ENCODE assay signal across 31 mouse cellular contexts in genomic region chr9:24157208-24157607, GRCm38 (mm10). TPM values are rescaled to one million over a fixed set of nuclear protein-coding genes. Genes with fewer than 3 reads are reported as not detected.
DNase-seq lines count a peak whose midpoint lies in the region; ATAC-seq and TF ChIP-seq lines count a peak whose summit lies in the region.
"Had no signal": no experiment of that assay in that cellular context is flagged by ENCODE, and none has a peak within 500 bp of the region (broad histone marks: within the 10 kb centered on the region; RNA-seq: fewer than 3 reads in every experiment).

No protein-coding gene starts in this region.

- H3K4me1 ChIP-seq in forebrain, embryonic 14.5 days (ENCODE audit: control insufficient read depth, insufficient read depth, low read length): no peaks in the 10 kb centered on the region
- H3K4me1 ChIP-seq in forebrain, embryonic 11.5 days (replicated peaks; ENCODE audit: control insufficient read depth, insufficient read depth, low read length): no peaks in the 10 kb centered on the region
- no peaks in the 10 kb centered on the region for H3K4me1 ChIP-seq in midbrain, postnatal 0 days (ENCODE audit: insufficient read depth, low read length)
- H3K4me1 ChIP-seq in midbrain, embryonic 14.5 days (ENCODE audit: control insufficient read depth, insufficient read depth, low read length): no peaks in the 10 kb centered on the region
- H3K4me1 ChIP-seq in forebrain, postnatal 0 days (ENCODE audit: insufficient read depth): no peaks in the 10 kb centered on the region
- H3K4me1 ChIP-seq: embryonic facial prominence, embryonic 15.5 days; heart, embryonic 13.5 days had no signal

- no peak overlapping the region for H3K4me3 ChIP-seq in forebrain, embryonic 14.5 days (ENCODE audit: low read depth, low read length)
- H3K4me3 ChIP-seq in forebrain, embryonic 11.5 days (ENCODE audit: low read depth, low read length): no peak overlapping the region
- H3K4me3 ChIP-seq in midbrain, postnatal 0 days (ENCODE audit: low read depth, low read length): no peak overlapping the region
- no peak overlapping the region for H3K4me3 ChIP-seq in midbrain, embryonic 14.5 days (replicated peaks; ENCODE audit: low read depth, low read length)
- H3K4me3 ChIP-seq in forebrain, postnatal 0 days (ENCODE audit: low read depth, low read length): no peak overlapping the region
- H3K4me3 ChIP-seq: embryonic facial prominence, embryonic 15.5 days; erythroblast, embryonic 14.5 days; heart, embryonic 13.5 days had no signal

- H3K36me3 ChIP-seq in forebrain, embryonic 14.5 days (ENCODE audit: control insufficient read depth, insufficient read depth, low read length): no peaks in the 10 kb centered on the region
- H3K36me3 ChIP-seq in forebrain, embryonic 11.5 days (ENCODE audit: control insufficient read depth, insufficient read depth, low read length): no peaks in the 10 kb centered on the region
- no peaks in the 10 kb centered on the region for H3K36me3 ChIP-seq in midbrain, postnatal 0 days (ENCODE audit: insufficient read depth, low read length)
- no peaks in the 10 kb centered on the region for H3K36me3 ChIP-seq in midbrain, embryonic 14.5 days (ENCODE audit: control insufficient read depth, insufficient read depth, low read length)
- H3K36me3 ChIP-seq in forebrain, postnatal 0 days (ENCODE audit: insufficient read depth): no peaks in the 10 kb centered on the region
- H3K36me3 ChIP-seq: embryonic facial prominence, embryonic 15.5 days; heart, embryonic 13.5 days had no signal

- H3K9ac ChIP-seq in forebrain, embryonic 14.5 days (ENCODE audit: low read length): no peak overlapping the region
- H3K9ac ChIP-seq in forebrain, embryonic 11.5 days (ENCODE audit: low read length): no peak overlapping the region
- no peak overlapping the region for H3K9ac ChIP-seq in midbrain, postnatal 0 days (replicated peaks; ENCODE audit: low read length, poor library complexity, severe bottlenecking)
- no peak overlapping the region for H3K9ac ChIP-seq in midbrain, embryonic 14.5 days (replicated peaks; ENCODE audit: low read length)
- no peak overlapping the region for H3K9ac ChIP-seq in forebrain, postnatal 0 days
- H3K9ac ChIP-seq: embryonic facial prominence, embryonic 15.5 days; heart, embryonic 13.5 days had no signal

- no peaks in the 10 kb centered on the region for H3K27me3 ChIP-seq in forebrain, embryonic 14.5 days (replicated peaks; ENCODE audit: control insufficient read depth, insufficient read depth, low read length)
- no peaks in the 10 kb centered on the region for H3K27me3 ChIP-seq in forebrain, embryonic 11.5 days (ENCODE audit: control insufficient read depth, insufficient read depth, low read length)
- no peaks in the 10 kb centered on the region for H3K27me3 ChIP-seq in midbrain, postnatal 0 days (ENCODE audit: insufficient read depth, low read length)
- no peaks in the 10 kb centered on the region for H3K27me3 ChIP-seq in midbrain, embryonic 14.5 days (ENCODE audit: control insufficient read depth, insufficient read depth, low read length)
- no peaks in the 10 kb centered on the region for H3K27me3 ChIP-seq in forebrain, postnatal 0 days (ENCODE audit: insufficient read depth, low read length)
- H3K27me3 ChIP-seq: embryonic facial prominence, embryonic 15.5 days; heart, embryonic 13.5 days; Patski had no signal

- peak; percentile 26; the same call in 1 of the 2 replicates for ATAC-seq in forebrain, embryonic 14.5 days
- no peak for ATAC-seq in forebrain, embryonic 11.5 days (replicated peaks; ENCODE audit: low FRiP score)
- ATAC-seq in midbrain, postnatal 0 days (ENCODE audit: low FRiP score): no peak
- no peak for ATAC-seq in midbrain, embryonic 14.5 days (ENCODE audit: low FRiP score, low TSS enrichment)
- ATAC-seq in forebrain, postnatal 0 days: no peak; the same call in 1 of the 2 replicates
- ATAC-seq: activated CD4-positive, CD25-positive, alpha-beta regulatory T cell, adult 4 months; hindbrain, embryonic 16.5 days; Patski had no signal

- DNase-seq in forebrain, embryonic 14.5 days (ENCODE audit: low spot score): peak; percentile 66
- DNase-seq in forebrain, embryonic 11.5 days (ENCODE audit: low spot score): no peak
- DNase-seq in kidney, postnatal 10 days: peak; percentile 4
- DNase-seq in kidney, postnatal 25 days: no peak
- peak; percentile 21 for DNase-seq in midbrain, postnatal 0 days (ENCODE audit: low spot score)
- no peak for DNase-seq in midbrain, embryonic 14.5 days
- DNase-seq in forebrain, postnatal 0 days: peak; percentile 29
- DNase-seq in left cerebral cortex, adult 18-20 months (ENCODE audit: low spot score in 2 of 2): no peak
- DNase-seq: adrenal gland, postnatal 14 days; cerebellum, adult 11 months; cerebellum, adult 8-10 months; cerebellum, postnatal 14 days; embryo, embryonic 11 days; gastrocnemius, postnatal 36 days; heart, adult 11 months; heart, postnatal 36 days had no signal

- no peak overlapping the region for H3K27ac ChIP-seq in forebrain, embryonic 14.5 days (ENCODE audit: low read depth, low read length)
- H3K27ac ChIP-seq in forebrain, embryonic 11.5 days (ENCODE audit: low read depth, low read length): no peak overlapping the region
- H3K27ac ChIP-seq in midbrain, postnatal 0 days (ENCODE audit: low read depth, low read length): no peak overlapping the region
- no peak overlapping the region for H3K27ac ChIP-seq in midbrain, embryonic 14.5 days (replicated peaks; ENCODE audit: low read depth, low read length)
- H3K27ac ChIP-seq in forebrain, postnatal 0 days (ENCODE audit: low read depth, low read length): no peak overlapping the region
- H3K27ac ChIP-seq: embryonic facial prominence, embryonic 15.5 days; heart, embryonic 13.5 days had no signal

- WGBS in forebrain, embryonic 14.5 days: 27% methylated on average over 1 of the region's 1 CpGs
- 67% methylated on average over 1 of the region's 1 CpGs for WGBS in forebrain, embryonic 11.5 days
- 39% methylated on average over 1 of the region's 1 CpGs for WGBS in midbrain, postnatal 0 days
- WGBS in midbrain, embryonic 14.5 days: 64% methylated on average over 1 of the region's 1 CpGs
- WGBS in forebrain, postnatal 0 days: 15% methylated on average over 1 of the region's 1 CpGs

- no peak overlapping the region for H3K4me2 ChIP-seq in forebrain, embryonic 14.5 days (ENCODE audit: low read length)
- no peak overlapping the region for H3K4me2 ChIP-seq in forebrain, embryonic 11.5 days (ENCODE audit: low read depth, low read length, severe bottlenecking)
- H3K4me2 ChIP-seq in midbrain, postnatal 0 days (ENCODE audit: low read depth, low read length, poor library complexity, severe bottlenecking): no peak overlapping the region
- no peak overlapping the region for H3K4me2 ChIP-seq in midbrain, embryonic 14.5 days (ENCODE audit: low read length)
- H3K4me2 ChIP-seq in forebrain, postnatal 0 days (ENCODE audit: low read depth): no peak overlapping the region
- H3K4me2 ChIP-seq: embryonic facial prominence, embryonic 15.5 days; heart, embryonic 13.5 days had no signal

- no peak for TF ChIP-seq CTCF in midbrain, postnatal 0 days (IDR thresholded peaks at IDR 0.05)
- no peak for TF ChIP-seq CTCF in forebrain, postnatal 0 days (IDR thresholded peaks at IDR 0.05; ENCODE audit: low read depth)

- no peaks in the 10 kb centered on the region for H3K9me3 ChIP-seq in forebrain, embryonic 14.5 days (replicated peaks; ENCODE audit: control insufficient read depth, low read length)
- H3K9me3 ChIP-seq in forebrain, embryonic 11.5 days (ENCODE audit: control insufficient read depth, low read length): no peaks in the 10 kb centered on the region
- no peaks in the 10 kb centered on the region for H3K9me3 ChIP-seq in midbrain, postnatal 0 days (ENCODE audit: low read length)
- H3K9me3 ChIP-seq in midbrain, embryonic 14.5 days (ENCODE audit: control insufficient read depth, low read length): no peaks in the 10 kb centered on the region
- no peaks in the 10 kb centered on the region for H3K9me3 ChIP-seq in forebrain, postnatal 0 days (ENCODE audit: low read length)
- H3K9me3 ChIP-seq: embryonic facial prominence, embryonic 15.5 days; heart, embryonic 13.5 days had no signal

RNA-seq across cellular contexts. Expression of gene Npsr1, which starts 59.4 kb away (rescaled TPM):
- polyA plus RNA-seq in forebrain, embryonic 14.5 days (2014; fragmentation: Nextera tagmentation; extraction: Ambion mirVana): 0.27 and 0.55 TPM in 2 replicates
- polyA plus RNA-seq in forebrain, embryonic 11.5 days (2014; fragmentation: Nextera tagmentation; extraction: Ambion mirVana): not detected in 2 replicates
- total RNA-seq in midbrain, postnatal 0 days (2014; rRNA removed): 0.94 and 1.4 TPM in 2 replicates
- polyA plus RNA-seq in midbrain, postnatal 0 days (2015; fragmentation: Nextera tagmentation; extraction: Ambion mirVana): 0.38 and 1.0 TPM in 2 replicates
- 0.21 TPM in 1 of 2 replicates, not detected in the other for polyA plus RNA-seq in midbrain, embryonic 14.5 days (2014; fragmentation: Nextera tagmentation; extraction: Ambion mirVana)
- 0.19 and 0.62 TPM in 2 replicates for total RNA-seq in forebrain, postnatal 0 days (2014; rRNA removed)
- 0.29 and 0.62 TPM in 2 replicates for polyA plus RNA-seq in forebrain, postnatal 0 days (2015; fragmentation: Nextera tagmentation; extraction: Ambion mirVana)
- 1 to 10 TPM; 5.9 to 6.3 TPM for total RNA-seq in left cerebral cortex, adult 18-20 months (2021)
- total RNA-seq: adrenal gland, adult 18-20 months; adrenal gland, postnatal 14 days; common myeloid progenitor, adult 5-6 weeks; gastrocnemius, adult 8-10 months; gastrocnemius, postnatal 36 days; heart, postnatal 36 days; MEL had no signal
- polyA plus RNA-seq: activated CD4-positive, CD25-positive, alpha-beta regulatory T cell, adult 4 months; C2C12; embryonic facial prominence, embryonic 11.5 days; embryonic facial prominence, embryonic 15.5 days; erythroblast, embryonic 14.5 days; heart, embryonic 13.5 days; heart, postnatal 0 days; hindbrain, embryonic 11.5 days; intestine, embryonic 14.5 days; Patski had no signal

Comparison
In these comparisons a context has a peak if more than half of its experiments do, and no peak if none do; other contexts are left out.
1. DNase-seq: peak in forebrain, embryonic 14.5 days (single experiment), kidney, postnatal 10 days (single experiment), midbrain, postnatal 0 days (single experiment) and forebrain, postnatal 0 days (single experiment); none in forebrain, embryonic 11.5 days (single experiment), kidney, postnatal 25 days (0 of 2), midbrain, embryonic 14.5 days (single experiment) and left cerebral cortex, adult 18-20 months (0 of 2).